Mouse (Mus musculus) liver, adult 2 months (tissue): ENCODE results near the gene Slco6d1.

Source experiments
- CTCF ChIP-seq: fragments of 200-500 bp; IDR thresholded peaks from 2 replicates; pipeline ENCODE4 v1.5.1; 2011; ENCODE audit warnings: low read depth, low read length, control low read depth
- POLR2A ChIP-seq: fragments of 200-500 bp; IDR thresholded peaks from 2 replicates; pipeline ENCODE4 v1.6.1; 2011; ENCODE audit warnings: low read length, control low read depth; ENCODE audit not compliant: insufficient read depth; ENCODE audit errors: extremely low read depth

GRCm38 (mm10) chr1:98392001-98392400 lies 28.9 kb upstream of the Slco6d1 start:
- TF ChIP-seq POLR2A: no peak
- TF ChIP-seq CTCF: no peak
